Mouse (Mus musculus): ENCODE data around the gene Maml1.

GRCm38 (mm10) chr11:50236540-50236936 lies 55.6 kb downstream of the Maml1 start:
- TF ChIP-seq NANOG (IDR thresholded peaks at IDR 0.05; ENCODE audit: borderline replicate concordance, low read length): no peak
- TF ChIP-seq CTCF (conservative IDR thresholded peaks at IDR 0.05; ENCODE audit: low read length): no peak
- no peak for TF ChIP-seq POU5F1 (IDR thresholded peaks at IDR 0.05; ENCODE audit: borderline replicate concordance, low read length)

Measured in E14TG2a.4 (cell line).